Mouse (Mus musculus) heart, adult 2 months (tissue): ENCODE results near the gene Ccndbp1.
"Not testable (repeated sequence)": the region's sequence is repeated elsewhere in the genome, so short reads cannot be mapped to it uniquely, and the experiment has no call there.

Experiments
- CTCF ChIP-seq: fragments of 200-600 bp; IDR thresholded peaks from 2 replicates; pipeline ENCODE4 v1.8.1; 2022; ENCODE audit warnings: antibody characterized with exemption, mild to moderate bottlenecking, moderate library complexity
- EP300 ChIP-seq: fragments of 200-500 bp; IDR thresholded peaks from 2 replicates; pipeline ENCODE4 v1.6.1; 2011; ENCODE audit warnings: low read depth, low read length, control low read depth; ENCODE audit not compliant: insufficient read depth

- TF ChIP-seq CTCF, EP300: not testable (repeated sequence)
Observed at GRCm38 (mm10) chr2:121038851-121039250, 30.6 kb downstream of the Ccndbp1 start.
